Mouse (Mus musculus): ENCODE measurements around the gene Mrrf.
"Not testable (repeated sequence)": the region's sequence is repeated elsewhere in the genome, so short reads cannot be mapped to it uniquely, and the experiment has no call there.

Gene Mrrf

DNA sequence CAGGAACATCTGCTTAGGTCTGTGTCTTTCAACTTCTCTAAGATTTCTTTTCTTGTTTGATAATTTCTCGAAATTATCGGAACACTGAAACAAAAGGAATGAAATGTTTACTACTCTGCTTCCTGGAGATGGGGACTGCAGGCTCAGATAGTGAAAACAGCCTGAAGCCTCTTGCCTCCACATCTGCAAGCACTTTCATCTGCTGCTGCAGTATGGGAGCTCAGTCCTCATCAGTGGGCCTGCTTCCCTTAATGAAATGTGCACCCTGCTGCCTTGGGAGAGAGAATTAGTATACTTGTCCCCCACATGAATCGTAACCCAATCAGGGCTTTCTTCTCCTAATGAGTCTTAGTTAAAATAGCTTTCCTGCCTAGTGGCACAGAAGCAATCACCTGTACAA is 7.1 kb upstream of the Mrrf start:
- DNase-seq (ENCODE audit: low spot score): no peak

GRCm38 (mm10) chr2:36135887-36136286 is 302 bp upstream of the Mrrf start:
- DNase-seq (ENCODE audit: low spot score): no peak

DNA sequence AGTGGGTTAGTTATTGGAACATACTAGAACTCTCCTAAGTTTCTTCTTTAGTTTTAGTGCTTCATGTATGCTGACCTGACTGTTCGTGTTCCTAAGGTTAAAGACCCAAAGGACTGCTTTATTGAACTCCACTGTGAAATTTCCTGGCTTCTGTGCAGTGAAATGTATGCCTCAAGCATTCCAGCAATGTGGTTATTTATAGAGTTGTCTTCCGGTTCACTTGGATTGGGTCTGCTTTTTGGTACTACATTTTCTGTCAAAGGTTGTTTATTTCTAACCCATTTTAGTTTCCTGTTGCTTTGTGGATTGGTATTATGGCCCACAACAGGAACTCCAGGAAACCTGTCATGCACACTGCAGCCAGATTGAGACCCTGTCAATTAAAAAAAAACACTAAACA is 2.9 kb downstream of the Mrrf start:
- DNase-seq (ENCODE audit: low spot score): no peak

DNA sequence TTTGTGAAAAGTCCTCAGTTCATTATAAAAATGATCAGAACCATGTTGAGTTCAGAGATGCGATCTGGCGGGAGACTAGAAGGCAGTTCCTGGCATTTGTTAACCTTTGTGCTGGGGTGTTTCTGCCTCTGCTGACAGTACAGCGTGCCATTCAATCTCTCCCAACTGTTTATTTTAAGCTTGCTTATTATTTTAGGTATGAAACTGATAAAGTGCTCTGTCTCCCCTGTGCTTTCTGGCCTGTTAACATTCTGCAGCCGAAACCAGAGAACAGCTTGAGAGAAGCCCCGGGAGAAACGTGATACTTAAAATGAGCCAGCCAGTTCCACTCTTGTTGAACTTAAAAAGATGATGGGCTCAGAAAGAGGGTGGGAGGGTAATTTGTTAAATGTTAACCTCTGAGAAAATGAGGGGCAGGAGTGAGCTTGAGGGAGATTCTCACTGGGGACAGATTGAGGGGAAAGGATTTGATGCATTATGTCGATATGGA is 12.7 kb downstream of the Mrrf start:
- no peak for DNase-seq (ENCODE audit: low spot score)

GRCm38 (mm10) chr2:36152401-36152800 is 16.2 kb downstream of the Mrrf start:
- not testable (repeated sequence) for DNase-seq (ENCODE audit: low spot score)

GRCm38 (mm10) chr2:36157461-36157860 is 21.3 kb downstream of the Mrrf start:
- no peak for DNase-seq (ENCODE audit: low spot score)

DNA sequence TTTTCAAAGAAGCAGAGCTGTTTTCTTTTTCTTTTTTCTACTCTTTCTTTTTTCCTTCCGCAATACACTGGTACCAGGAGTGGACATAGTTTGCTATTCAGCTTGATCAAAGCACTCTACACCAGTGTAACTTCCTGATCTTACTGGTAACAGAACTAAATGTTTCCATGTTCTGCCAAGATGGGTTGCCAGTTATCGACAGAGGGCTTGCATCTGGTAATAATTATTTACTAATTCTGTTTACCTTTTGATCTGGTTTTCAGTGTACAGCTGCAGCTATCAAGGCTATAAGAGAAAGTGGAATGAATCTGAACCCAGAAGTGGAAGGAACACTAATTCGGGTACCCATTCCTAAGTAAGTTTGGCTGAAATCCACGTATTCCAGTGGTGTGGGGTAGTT is 23.1 kb downstream of the Mrrf start:
- no peak for DNase-seq (ENCODE audit: low spot score)

- peak; percentile 7 for DNase-seq (ENCODE audit: low spot score)
Observed at GRCm38 (mm10) chr2:36167990-36168618, 31.9 kb downstream of the Mrrf start.

DNA sequence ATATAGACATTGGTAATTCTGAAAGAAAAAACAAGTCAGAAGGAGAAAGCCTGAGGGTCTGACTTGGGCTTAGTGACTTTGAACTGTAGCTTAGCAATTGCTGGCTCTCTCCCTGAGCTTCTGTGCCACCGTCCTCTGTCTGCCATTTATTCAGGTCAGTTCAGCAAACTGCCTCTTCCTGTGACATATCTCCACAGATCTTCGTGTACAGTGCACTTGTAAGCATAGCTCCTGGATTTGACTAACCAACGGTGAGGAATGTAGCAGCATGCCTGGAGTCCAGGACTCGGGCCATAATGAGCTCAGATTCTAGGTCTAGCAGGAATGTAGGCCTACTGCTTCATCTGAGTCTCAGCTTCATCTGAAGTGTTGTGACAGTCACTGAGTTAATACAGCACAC is 33.0 kb downstream of the Mrrf start:
- DNase-seq (ENCODE audit: low spot score): no peak

DNA sequence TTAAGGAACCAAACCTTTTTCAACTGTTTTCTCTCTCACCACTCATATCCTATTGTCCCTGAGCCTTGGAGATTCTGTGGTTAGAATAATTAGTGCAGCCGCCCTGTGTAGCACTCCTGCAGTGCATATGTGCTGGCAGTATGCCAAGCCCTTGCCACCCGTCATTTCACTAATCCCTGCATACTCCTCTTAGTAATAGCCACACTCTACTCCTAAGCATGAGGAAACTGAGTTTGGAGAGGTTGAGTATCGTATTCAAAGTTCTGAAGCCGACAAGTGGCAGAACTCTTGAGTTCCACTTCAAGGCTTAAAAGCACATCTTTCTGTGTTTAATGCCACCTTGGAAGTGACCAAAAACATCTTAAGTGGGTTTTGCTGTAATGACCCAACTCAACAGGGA is 35.9 kb downstream of the Mrrf start:
- no peak for DNase-seq (ENCODE audit: low spot score)

DNA sequence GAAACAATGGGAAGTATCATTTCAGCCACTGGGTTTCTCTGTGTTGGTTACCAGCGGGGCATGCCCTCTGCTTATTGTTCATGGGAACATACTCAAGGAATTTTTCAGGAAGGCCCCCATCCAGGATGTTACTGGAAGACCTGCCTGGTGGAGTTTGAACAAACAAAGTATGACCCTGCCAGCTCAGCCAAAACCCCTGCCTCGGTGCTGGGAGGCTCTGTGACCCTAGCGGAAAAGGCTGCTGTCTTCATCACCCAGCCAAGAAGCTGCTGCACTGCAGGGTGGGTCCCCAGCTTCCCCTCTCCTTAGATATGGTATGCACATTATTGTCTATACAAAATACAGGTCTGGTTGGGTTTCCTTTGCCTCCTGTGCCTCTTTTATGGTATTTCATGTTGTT is 36.4 kb downstream of the Mrrf start:
- DNase-seq (ENCODE audit: low spot score): no peak

GRCm38 (mm10) chr2:36179487-36179886 is 43.3 kb downstream of the Mrrf start:
- no peak for DNase-seq (ENCODE audit: low spot score)

- DNase-seq (ENCODE audit: low spot score): not testable (repeated sequence)
Observed at GRCm38 (mm10) chr2:36181587-36182368, 45.6 kb downstream of the Mrrf start.

GRCm38 (mm10) chr2:36183278-36183677 is 47.1 kb downstream of the Mrrf start:
- DNase-seq (ENCODE audit: low spot score): no peak

GRCm38 (mm10) chr2:36184192-36184591 is 48.0 kb downstream of the Mrrf start:
- no peak for DNase-seq (ENCODE audit: low spot score)

DNA sequence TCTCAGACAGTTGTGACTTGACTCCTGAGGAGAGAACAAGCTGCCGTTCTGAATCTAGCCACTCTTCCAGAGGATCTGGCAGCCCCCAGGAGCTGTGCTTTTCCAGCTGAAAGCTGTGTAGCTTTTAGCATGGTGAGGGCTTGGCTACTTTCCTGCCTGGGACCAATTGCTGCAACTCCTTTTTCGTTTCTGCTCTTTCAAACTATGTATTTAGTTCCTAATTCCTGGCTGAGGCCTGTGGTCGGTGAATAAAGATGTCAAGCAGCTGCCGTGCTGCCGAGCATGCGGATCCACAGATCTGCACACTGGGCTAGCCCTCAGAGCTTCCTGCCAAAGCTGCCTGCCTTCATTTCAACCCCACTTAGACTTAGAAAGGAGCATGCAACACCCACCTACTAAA is 48.7 kb downstream of the Mrrf start:
- DNase-seq (ENCODE audit: low spot score): no peak

DNA sequence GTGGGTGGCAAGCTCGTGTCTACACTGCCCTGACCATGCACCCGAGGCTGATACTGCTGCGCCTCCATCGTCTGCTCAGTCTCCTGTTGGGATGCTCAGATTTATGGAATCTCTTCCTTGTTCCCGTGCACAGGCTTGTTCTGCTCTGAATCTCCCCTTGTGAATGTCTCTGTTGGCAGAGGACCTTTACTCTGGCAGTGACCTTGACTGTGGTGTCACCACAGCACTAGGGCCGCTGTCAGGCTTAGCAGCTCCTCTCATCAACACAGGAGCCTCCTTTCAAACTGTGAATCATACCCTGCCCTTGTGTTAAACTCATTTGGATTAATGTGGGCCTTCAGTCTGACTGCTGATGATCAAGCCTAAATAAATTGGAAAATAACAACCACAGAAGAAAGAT is 53.0 kb downstream of the Mrrf start:
- DNase-seq (ENCODE audit: low spot score): not testable (repeated sequence)

GRCm38 (mm10) chr2:36191098-36191941 is 55.1 kb downstream of the Mrrf start:
- no peak for DNase-seq (ENCODE audit: low spot score)

DNA sequence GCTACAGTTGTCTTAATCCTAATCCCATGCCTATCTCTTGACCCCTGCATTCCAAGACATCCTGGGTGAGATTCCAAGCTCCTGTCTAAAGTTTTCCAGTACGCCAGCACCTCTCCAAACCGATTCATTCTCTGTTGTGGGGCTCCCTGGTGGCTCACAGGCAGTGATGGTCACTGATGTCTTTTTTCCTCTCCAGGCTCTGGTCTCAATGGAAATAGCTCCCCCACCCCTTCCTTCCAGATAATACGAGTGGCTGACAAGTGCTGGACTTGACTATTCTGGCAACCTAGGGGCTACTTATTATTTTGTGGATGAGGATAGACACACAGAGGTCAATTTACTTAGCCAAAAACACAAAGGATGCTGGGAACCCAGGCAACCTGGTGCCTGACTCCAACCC is 60.8 kb downstream of the Mrrf start:
- DNase-seq (ENCODE audit: low spot score): no peak

DNA sequence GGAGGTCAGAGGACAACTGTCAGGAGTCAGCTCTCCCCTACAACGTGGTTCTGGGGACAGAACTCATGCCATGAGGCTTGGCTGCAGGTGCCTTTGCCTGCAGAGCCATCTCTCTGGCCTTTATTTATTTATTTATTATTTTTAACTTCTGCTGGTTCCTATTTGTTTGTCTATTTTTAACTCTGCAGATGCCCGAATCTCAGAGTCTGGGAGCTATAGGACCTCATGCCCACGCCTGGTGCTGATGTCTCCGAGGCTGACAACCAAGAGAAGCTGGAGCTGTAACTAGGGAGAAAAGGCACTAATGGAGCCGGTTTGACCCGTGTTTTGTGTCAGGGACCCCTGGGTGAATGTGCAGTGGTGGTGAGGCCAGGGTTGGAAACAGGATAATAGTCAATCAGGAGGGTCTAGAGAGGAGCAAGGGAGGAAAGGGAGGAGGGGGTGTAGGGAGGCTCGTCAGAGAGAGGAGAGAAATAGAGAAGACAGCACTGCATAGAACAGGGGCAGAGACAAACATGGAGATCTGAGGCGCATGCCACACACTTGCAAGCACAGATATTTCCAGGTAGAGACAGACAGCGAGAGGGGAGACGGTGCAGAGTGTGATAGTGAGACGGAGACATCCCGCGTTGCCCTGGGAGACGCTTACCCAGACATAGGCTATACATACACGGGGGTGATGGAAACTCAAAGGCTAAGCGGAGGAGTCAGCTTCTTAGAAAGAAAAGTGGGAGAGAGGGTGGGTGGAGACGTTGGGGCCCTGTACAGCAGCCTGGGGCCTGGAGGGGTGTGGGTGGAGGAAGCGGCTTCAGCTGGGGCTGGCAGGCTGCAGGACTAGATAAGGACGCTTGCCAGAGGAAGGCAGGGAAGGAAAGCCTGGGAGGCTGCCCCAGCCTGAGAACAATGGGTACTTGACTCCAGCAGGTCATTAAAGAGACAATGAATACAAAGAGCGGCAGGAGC is 62.0 kb downstream of the Mrrf start:
- no peak for DNase-seq (ENCODE audit: low spot score)

GRCm38 (mm10) chr2:36198882-36199262 is 62.7 kb downstream of the Mrrf start:
- DNase-seq (ENCODE audit: low spot score): no peak

- DNase-seq (ENCODE audit: low spot score): no peak
Observed at GRCm38 (mm10) chr2:36200813-36201212, 64.6 kb downstream of the Mrrf start.
